Mouse (Mus musculus) heart, adult 2 months (tissue): ENCODE measurements at regions not wholly inside any gene's neighbourhood (a gene's known extent, or its start where the extent isn't known, plus 50 kb on each side); places are given as distances from the start of the nearest gene placed in this dataset.

Source experiments
- DNase-seq, 2 experiments: peaks; one replicate each; pipeline ENCODE4 v3.0.0; 2021
- H3K27ac ChIP-seq: fragments of 200-600 bp; 2 replicates; pipeline ENCODE4 v1.8.1; 2022
- H3K27me3 ChIP-seq: fragments of 200-500 bp; 2 replicates; pipeline ENCODE4 v1.6.1; 2012; ENCODE audit warnings: mild to moderate bottlenecking, low read length, inconsistent platforms, mixed read lengths; ENCODE audit not compliant: control insufficient read depth, insufficient read depth
- H3K36me3 ChIP-seq: fragments of 200-500 bp; 2 replicates; pipeline ENCODE4 v1.6.1; 2012; ENCODE audit warnings: low read length, inconsistent platforms; ENCODE audit not compliant: control insufficient read depth, insufficient read depth
- H3K4me1 ChIP-seq: fragments of 200-500 bp; 2 replicates; pipeline ENCODE4 v1.6.1; 2011; ENCODE audit warnings: low read length; ENCODE audit not compliant: control insufficient read depth, insufficient read depth
- H3K4me3 ChIP-seq: fragments of 200-600 bp; 2 replicates; pipeline ENCODE4 v1.8.1; 2022
- H3K79me2 ChIP-seq: fragments of 200-500 bp; replicated peaks from 2 replicates; pipeline ENCODE4 v1.6.1; 2012; ENCODE audit warnings: mild to moderate bottlenecking, inconsistent platforms, low read length, moderate library complexity, mixed read lengths; ENCODE audit not compliant: control insufficient read depth, insufficient read depth
- H3K9ac ChIP-seq: fragments of 200-500 bp; 2 replicates; pipeline ENCODE4 v1.6.1; 2012; ENCODE audit warnings: low read depth, mild to moderate bottlenecking, control low read depth, inconsistent platforms, low read length, mixed read lengths
- CTCF ChIP-seq: fragments of 200-600 bp; IDR thresholded peaks from 2 replicates; pipeline ENCODE4 v1.8.1; 2022; ENCODE audit warnings: antibody characterized with exemption, mild to moderate bottlenecking, moderate library complexity
- EP300 ChIP-seq: fragments of 200-500 bp; IDR thresholded peaks from 2 replicates; pipeline ENCODE4 v1.6.1; 2011; ENCODE audit warnings: low read depth, low read length, control low read depth; ENCODE audit not compliant: insufficient read depth
- POLR2A ChIP-seq: fragments of 200-500 bp; IDR thresholded peaks from 2 replicates; pipeline ENCODE4 v1.6.1; 2011; ENCODE audit warnings: mild to moderate bottlenecking, low read depth, low read length, control low read depth; ENCODE audit not compliant: insufficient read depth
- WGBS: fragments of 180-500 bp; shearing (Covaris S2); methylation state at CpG from one replicate; pipeline ENCODE4 v1.1.7; 2018; 5-methylcytosine and 5-hydroxymethylcytosine counted together
- intact Hi-C: fragments of 180-260 bp; cut with DNase I; formaldehyde crosslinking; loops from one replicate; pipeline ENCODE4 v1.15.1; 2025

- no peak overlapping the region for H3K4me3 ChIP-seq
- TF ChIP-seq POLR2A = no peak
- no peak for TF ChIP-seq CTCF
- H3K36me3 ChIP-seq = no peaks in the 10 kb centered on the region
- intact Hi-C loops = no loop called here
- no peak overlapping the region for H3K27ac ChIP-seq
- no peak overlapping the region for H3K9ac ChIP-seq
- no peaks in the 10 kb centered on the region for H3K79me2 ChIP-seq
- no peaks in the 10 kb centered on the region for H3K27me3 ChIP-seq
- 26% methylated on average over 1 of the region's 1 CpGs for WGBS
- H3K4me1 ChIP-seq = no peaks in the 10 kb centered on the region
- DNase-seq = no peak
Measured at GRCm38 (mm10) chr12:9655794-9656193, 85.9 kb downstream of the Osr1 start.

- Histone ChIP-seq H3K36me3 (no peaks in the 10 kb centered on the region), H3K27me3 (no peaks in the 10 kb centered on the region), H3K4me3 (no peak overlapping the region), H3K27ac (no peak overlapping the region), H3K79me2 (no peaks in the 10 kb centered on the region), H3K4me1 (no peaks in the 10 kb centered on the region), H3K9ac (no peak overlapping the region)
- intact Hi-C loops = no loop called here
- no peak for TF ChIP-seq CTCF
- TF ChIP-seq EP300 = no peak
- no peak for TF ChIP-seq POLR2A
- DNase-seq = no peak
- WGBS = 68% methylated on average over 3 of the region's 3 CpGs
Measured at GRCm38 (mm10) chr12:9656324-9656723, 86.4 kb downstream of the Osr1 start.

GRCm38 (mm10) chr12:9657199-9657766 is 87.4 kb downstream of the Osr1 start:
- intact Hi-C loops = no loop called here
- no peaks in the 10 kb centered on the region for H3K4me1 ChIP-seq
- no peak overlapping the region for H3K27ac ChIP-seq

GRCm38 (mm10) chr12:9657793-9658192 is 87.9 kb downstream of the Osr1 start:
- H3K36me3 ChIP-seq = no peaks in the 10 kb centered on the region
- no peaks in the 10 kb centered on the region for H3K27me3 ChIP-seq
- H3K4me3 ChIP-seq = no peak overlapping the region
- peak in 1 of 2 experiments; percentile 18 for DNase-seq
- H3K27ac ChIP-seq = no peak overlapping the region
- intact Hi-C loops = no loop called here
- no peaks in the 10 kb centered on the region for H3K79me2 ChIP-seq
- 39% methylated on average over 8 of the region's 8 CpGs for WGBS
- TF ChIP-seq POLR2A = no peak
- TF ChIP-seq CTCF = no peak
- TF ChIP-seq EP300 = no peak
- no peak overlapping the region for H3K9ac ChIP-seq
- H3K4me1 ChIP-seq = no peaks in the 10 kb centered on the region

More at GRCm38 (mm10) chr12:9657199-9657766, 87.4 kb downstream of the Osr1 start:
- Histone ChIP-seq H3K79me2 (no peaks in the 10 kb centered on the region), H3K4me3 (no peak overlapping the region), H3K27me3 (no peaks in the 10 kb centered on the region), H3K9ac (no peak overlapping the region), H3K36me3 (no peaks in the 10 kb centered on the region)
- DNase-seq = no peak
- no peak for TF ChIP-seq EP300
- TF ChIP-seq POLR2A = no peak
- no peak for TF ChIP-seq CTCF
- WGBS = 34% methylated on average over 8 of the region's 8 CpGs

- no peak for TF ChIP-seq CTCF
- no peak for TF ChIP-seq POLR2A
- no peak for TF ChIP-seq EP300
- no peaks in the 10 kb centered on the region for H3K36me3 ChIP-seq
- H3K9ac ChIP-seq = no peak overlapping the region
- intact Hi-C loops = no loop called here
- no peaks in the 10 kb centered on the region for H3K4me1 ChIP-seq
- H3K79me2 ChIP-seq = no peaks in the 10 kb centered on the region
- H3K27ac ChIP-seq = no peak overlapping the region
- WGBS = 9% methylated on average over 1 of the region's 1 CpGs
- no peak overlapping the region for H3K4me3 ChIP-seq
- no peak for DNase-seq
- no peaks in the 10 kb centered on the region for H3K27me3 ChIP-seq
Measured at GRCm38 (mm10) chr12:9660299-9660698, 90.4 kb downstream of the Osr1 start.

- H3K9ac ChIP-seq = no peak overlapping the region
- no peaks in the 10 kb centered on the region for H3K4me1 ChIP-seq
- no peaks in the 10 kb centered on the region for H3K36me3 ChIP-seq
- no peaks in the 10 kb centered on the region for H3K79me2 ChIP-seq
- TF ChIP-seq CTCF (no peak), POLR2A (no peak), EP300 (no peak)
- no peaks in the 10 kb centered on the region for H3K27me3 ChIP-seq
- no peak overlapping the region for H3K4me3 ChIP-seq
- H3K27ac ChIP-seq = no peak overlapping the region
- intact Hi-C loops = no loop called here
- no peak for DNase-seq
Measured at GRCm38 (mm10) chr12:9688776-9689175, 118.9 kb downstream of the Osr1 start.
